Mouse (Mus musculus) ovary, postnatal 36 days (tissue): ENCODE data around the gene Tenm4.

ENCODE experiments used
- DNase-seq: peaks from one replicate; pipeline ENCODE4 v3.0.0; 2022; ENCODE audit warnings: low spot score, mixed read lengths

The Tenm4 gene

DNA sequence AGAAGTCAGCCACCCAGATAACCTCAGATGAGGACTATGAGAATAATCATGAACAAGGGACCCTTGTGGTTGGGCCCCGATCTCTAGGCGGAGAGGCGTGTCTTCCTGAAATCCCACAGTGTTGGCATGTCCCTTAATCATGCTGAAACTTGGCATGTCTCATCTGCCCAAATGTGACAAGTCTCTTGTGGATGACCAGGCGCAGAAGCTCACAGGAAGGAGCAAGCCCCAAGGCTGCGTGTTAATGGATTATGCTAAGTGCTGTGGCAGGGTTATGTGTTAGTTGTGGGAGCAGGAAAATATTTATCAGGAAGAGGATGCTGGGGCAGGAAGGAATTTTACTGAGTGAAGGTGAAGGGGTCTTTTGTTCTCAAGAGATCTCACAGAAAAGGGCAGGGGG lies 642.0 kb downstream of the Tenm4 start:
- DNase-seq: no peak

DNA sequence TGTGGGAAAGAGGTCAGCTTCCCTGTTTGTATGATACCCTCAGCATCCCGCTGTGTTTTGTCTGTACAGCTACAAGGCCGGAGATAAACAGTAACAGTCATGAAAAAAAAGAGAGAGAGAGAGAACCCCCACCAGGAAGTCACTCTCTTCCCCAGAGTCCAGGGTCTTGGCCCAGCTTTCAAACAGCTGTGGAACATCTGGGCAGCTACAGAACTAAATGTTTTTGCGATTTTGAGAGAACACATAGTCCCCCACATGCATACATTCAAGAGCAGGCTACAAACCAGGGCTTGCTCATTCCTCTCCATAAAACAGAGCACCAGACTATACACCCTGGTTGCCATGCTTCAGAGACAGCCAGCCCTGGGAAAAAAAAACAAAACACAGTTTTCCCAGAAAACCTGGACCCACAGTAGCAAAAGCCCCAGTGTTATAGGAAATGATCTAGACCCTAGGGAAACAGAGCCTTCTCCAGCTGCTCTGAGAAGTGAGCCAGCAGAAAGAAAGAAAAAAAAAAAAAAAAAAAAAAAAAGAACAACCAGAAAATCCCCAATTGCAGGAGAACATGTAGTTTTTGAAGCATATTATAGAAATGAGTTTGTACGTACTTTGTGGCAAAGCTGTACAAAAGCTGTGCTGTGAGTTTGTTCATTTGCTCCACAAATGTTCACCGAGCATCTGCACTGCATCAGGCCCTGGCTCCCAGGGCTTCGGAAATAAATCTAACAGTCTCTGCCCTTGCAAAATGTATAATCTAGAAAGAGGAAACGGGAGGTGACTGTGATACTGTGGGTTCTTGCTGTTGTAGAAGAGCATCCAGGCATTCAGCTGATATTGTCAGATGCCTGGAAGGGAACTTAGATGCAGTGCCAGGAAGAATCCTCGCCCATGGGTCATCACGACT lies 642.7 kb downstream of the Tenm4 start:
- DNase-seq: no peak

DNA sequence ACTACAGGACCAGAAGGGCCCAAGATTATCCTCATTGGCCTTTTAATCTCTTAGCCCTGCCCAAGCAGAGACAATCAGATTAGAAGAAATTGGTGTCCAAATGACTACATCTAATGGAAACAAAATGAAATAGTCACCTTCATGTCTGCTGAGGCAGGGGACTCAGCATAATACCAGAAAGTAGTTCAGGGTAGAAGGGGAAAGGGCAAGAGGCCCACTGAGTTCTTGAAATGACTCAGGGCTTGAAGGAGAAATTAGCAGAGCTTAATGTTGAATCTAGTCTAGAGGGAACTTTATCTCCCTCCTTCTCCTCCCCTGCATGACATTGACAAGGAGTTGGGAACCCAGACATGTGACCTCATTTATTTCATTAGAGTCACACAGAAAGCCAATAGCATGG lies 643.5 kb downstream of the Tenm4 start:
- DNase-seq: no peak

DNA sequence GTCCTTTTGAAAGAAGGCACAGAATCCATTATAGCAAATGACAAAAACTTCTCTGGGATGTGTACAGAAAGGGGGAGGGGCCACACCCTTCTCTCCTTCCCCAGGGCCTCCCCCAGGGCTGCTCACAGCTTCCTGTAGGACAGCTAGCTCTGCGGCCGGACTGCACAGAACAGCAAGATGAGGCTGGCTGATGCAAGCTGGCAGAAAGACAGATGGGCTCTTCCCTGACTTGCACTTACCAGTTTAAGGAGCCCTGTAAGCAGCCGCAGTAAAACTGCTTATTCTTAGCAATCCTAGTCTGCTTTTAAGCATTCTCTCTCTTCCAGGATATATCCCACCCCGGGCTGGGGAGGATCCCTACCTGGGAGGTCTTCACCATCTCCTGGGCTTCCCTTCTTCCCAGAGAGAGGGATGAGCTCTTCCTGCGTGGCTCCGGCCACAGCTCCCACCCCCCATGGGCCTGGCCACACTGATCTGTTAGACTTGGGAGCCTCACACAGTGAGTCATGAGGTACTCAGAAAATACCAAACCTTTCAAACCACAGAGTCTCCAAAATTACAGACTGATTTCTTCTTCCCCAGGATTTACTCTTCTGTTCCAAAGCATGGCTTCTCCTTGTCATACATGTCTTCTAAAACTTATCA lies 646.1 kb downstream of the Tenm4 start:
- no peak for DNase-seq

DNA sequence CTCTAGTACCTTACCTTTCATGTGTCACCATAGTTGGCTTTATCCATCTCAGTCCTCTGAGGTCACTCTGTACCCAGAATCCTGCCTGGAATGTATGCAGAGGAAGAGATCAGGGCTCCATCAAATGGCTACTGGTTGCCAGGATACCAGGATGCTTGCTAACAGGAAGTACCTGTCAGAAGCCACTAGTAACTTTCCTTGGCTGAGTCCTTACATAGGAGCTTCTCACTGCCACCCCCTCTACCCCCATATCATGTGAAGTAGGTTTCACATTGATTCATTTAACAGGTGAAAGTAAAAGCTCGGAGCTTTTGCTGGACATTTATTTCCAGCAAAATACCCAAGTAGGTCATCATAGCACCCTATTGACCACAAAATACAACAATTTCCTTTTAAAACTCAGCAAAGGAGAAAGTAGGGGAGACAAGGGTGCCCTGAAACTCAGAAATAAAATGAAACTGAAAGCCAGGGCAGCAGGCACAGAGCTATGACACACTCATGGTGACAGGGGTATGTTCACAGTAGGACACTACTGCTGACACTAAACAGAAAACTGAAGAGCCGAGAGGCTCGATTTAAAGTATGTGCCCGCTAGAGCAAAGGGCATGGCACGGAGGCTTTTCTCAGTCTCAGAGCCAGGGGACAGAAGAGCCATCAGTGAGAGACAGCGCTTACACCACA lies 647.3 kb downstream of the Tenm4 start:
- DNase-seq: no peak

DNA sequence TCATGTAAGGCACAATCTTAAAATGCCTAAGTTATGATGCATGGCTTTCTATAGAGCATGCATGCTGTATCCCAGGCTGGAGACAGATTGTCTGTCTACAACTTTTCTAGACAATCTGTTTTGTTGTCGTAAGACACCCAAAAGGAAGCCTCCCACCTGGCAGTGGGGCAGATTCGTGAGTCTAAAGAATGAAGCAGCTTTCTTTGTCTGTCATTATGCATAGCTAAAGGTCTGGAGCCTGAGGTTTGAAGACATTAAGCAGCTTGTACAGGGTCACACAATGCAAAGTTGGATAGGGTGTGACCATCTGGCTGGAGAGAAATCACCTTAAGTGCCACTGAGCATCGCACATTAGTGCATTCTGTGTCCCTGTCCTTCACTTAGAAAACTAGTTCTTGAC lies 648.5 kb downstream of the Tenm4 start:
- DNase-seq: no peak

DNA sequence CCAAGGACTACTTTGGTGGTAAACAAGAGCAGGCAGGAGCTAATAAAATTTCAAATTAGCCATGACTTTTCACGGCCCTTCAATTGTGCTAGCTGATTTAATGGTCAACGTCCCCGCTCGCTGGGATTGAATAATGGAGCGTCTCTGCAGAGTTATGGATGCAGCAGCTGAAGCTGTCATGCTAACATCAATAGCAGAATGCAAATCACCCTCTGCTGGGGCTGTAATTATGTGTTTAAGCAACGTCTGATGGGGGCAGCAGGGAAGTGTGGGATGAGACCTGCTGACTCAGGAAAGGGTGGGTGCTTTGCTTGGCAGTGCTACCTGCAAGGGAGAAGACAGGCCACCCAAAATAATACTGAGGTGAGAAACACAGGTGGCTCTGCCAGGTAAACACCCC lies 649.3 kb downstream of the Tenm4 start:
- no peak for DNase-seq

DNA sequence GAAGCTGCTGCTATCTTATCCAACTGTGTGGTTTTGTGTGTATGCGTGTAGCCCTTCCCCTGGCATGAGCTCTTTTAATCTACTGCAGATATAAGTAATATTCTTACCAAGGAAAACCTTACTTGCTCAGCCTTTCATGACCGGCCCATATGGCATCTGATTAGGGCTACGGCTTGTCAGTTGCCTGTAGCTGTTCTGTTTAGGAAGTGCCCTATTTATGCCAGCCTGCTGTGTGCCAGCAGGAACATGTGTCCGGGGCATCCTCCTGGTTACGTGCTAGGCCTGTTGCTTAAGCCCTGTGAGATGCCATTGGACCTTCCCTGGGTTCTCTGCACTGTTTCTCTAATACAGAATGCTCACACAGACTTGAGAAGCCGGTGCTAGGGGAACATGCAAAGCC lies 655.1 kb downstream of the Tenm4 start:
- no peak for DNase-seq

DNA sequence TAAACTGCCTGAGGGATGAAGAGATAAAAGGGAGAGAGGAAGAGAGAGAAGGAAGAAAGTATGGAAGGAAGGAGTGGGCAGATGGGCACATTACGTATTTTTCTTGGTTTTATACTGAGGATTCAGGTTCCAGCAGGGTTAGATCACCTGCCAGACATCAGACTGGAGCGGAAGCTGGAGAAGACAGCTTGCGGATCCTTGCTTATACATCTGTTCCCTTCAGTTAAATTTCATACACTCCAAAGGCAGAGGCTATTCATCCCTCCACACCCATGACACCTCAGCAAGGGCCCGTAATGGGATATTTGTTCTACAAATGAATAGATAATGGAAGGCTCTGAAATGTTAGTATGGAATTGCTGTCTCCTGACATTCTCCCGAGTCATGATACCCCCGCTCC lies 655.6 kb downstream of the Tenm4 start:
- no peak for DNase-seq

DNA sequence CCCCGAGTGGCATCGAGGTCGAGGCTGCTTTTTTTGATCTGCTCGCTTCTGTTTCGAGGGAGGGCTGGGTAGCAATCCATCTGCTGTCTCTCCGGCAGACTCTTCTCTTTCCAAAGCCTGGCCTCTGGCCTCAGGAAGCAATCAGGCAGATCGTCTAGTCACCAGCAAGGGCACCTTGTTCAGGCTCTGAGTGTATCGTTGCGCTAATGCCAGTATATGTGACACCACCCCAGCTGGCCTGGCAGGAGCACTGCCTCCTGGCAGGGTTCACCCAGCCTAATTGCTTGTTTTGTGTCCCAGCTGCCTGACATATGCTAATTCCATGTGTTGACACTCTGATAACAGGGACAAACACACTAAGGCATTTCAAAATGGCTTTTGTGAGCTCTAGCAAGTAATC lies 661.5 kb downstream of the Tenm4 start:
- DNase-seq: no peak

DNA sequence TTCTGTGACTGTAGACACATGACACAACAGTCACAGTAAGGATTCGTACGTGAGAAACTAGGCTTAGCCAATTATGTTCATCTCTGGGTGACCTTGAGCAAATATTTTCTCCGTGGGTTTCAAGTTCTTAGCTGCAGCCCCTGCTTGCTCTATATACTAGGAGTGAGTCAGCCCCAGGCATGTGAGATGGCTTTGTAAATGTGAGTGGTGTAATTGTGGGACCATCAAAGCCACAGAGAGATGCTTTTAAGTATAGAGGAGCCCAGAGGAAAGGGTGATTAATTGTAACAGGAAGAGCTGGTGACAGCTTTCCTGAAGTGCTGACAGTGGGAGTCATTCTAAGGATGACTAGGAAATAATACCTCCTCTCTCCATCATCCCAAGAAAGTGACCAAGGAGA lies 662.0 kb downstream of the Tenm4 start:
- DNase-seq: no peak

DNA sequence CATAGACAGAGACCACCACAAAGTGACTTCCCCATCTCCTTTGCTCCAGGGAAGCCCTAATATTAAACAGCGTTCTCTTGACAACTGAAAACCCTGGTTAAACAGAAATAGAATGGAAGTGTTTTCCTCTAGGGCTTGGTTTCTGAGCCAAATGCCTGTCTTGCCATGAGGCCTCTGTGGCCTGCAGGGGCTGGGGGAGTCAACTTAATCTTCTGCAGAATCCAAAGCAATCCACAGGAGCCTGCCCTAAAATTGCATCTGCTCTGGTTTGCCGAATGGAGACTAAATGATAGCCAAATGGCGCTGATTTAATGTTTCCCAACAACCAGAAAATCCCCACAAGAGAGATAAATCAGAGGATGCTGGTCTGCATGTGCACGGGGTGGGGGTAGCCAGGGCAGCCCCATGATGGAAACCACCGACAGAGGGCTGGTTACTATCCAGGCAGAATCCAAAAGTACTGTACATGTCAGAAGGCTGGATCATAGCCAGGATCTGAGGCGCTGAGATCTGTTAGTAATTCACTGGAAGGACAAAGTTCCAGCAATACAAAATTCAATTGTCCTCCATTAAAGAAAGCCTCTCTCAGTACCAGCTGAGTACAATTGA lies 663.7 kb downstream of the Tenm4 start:
- DNase-seq: no peak

DNA sequence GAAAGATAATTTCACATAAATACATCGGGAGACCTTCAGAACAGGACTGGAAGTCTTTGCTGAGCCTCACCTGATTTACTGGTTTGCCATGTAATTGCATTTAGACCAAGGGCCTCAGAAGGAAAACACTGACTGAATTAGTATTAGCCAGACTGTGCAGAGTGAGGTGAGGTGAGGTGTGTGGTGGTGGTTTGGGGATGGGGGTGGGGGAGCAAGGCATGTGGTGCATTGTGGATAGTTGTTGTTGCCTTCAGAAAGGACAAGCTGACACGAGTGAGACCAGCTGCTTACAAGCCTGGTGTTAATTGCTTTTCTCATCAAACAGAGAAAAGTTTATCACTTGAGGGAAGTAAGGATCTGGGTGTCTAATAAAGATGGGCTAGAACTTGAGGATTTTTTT lies 664.3 kb downstream of the Tenm4 start:
- no peak for DNase-seq

DNA sequence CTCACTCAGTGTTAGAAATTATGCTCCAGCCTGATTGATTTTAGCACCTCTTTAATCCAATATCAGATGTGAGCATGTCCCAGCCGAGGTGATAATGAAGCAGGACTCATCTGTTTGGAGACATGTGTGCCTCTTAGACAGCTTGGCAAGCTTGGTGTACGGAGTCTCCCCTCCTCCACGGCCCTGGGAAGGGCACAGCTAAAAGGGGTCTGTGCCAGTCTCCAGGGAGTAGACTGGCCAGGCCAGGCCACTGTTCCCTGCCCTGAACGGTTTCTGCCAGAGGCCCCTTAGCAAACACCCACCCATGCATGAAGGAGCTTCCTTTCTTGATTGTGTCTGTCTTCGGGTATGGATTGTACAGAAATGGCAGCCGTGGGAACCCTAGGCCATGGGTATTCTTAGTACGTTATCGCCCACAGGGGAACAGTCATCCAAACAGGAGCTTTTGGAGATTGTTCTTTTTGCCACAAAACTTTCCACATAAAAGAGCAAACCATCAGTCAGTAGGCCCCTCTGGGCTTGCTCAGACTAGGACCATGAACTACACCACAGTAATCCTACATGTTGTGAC lies 667.3 kb downstream of the Tenm4 start:
- DNase-seq: no peak

DNA sequence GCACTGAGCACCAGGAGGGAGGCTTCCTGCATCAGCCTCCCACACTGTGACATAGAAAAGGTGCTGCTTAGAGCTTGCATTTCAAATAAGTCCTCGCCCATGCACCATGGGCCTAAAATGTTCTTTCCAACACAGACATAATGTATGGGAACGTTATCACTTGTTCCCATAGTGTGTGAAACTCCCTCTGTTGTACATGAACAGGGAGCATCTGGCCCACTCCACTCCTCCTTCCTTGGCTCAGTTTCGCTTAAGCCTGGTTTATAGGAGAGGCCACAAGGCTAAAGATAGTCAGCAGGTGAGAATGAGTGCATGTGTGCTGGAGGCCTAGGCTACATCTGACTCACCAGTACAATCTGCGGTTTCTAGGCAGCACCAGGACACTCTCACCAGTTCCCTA lies 667.9 kb downstream of the Tenm4 start:
- DNase-seq: no peak

DNA sequence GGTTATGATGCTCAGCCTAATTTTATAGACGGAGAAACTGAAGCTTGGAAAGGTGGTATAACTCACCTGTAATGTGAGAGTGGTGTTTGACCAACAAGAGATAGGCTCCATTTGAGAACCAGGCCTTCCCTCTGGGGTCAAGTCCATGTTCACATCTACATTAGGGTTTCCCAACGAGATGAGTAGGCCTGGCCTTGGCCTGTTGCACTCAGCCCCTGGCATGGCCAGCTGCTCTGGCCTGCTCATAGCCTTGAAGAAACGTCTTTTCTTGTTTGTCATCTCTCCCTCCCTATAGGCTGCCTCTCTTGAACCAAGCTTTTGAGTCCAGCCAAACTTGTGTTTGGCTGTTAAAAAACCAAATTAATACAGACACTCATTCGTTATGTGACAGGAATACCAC lies 668.5 kb downstream of the Tenm4 start:
- DNase-seq: no peak

DNA sequence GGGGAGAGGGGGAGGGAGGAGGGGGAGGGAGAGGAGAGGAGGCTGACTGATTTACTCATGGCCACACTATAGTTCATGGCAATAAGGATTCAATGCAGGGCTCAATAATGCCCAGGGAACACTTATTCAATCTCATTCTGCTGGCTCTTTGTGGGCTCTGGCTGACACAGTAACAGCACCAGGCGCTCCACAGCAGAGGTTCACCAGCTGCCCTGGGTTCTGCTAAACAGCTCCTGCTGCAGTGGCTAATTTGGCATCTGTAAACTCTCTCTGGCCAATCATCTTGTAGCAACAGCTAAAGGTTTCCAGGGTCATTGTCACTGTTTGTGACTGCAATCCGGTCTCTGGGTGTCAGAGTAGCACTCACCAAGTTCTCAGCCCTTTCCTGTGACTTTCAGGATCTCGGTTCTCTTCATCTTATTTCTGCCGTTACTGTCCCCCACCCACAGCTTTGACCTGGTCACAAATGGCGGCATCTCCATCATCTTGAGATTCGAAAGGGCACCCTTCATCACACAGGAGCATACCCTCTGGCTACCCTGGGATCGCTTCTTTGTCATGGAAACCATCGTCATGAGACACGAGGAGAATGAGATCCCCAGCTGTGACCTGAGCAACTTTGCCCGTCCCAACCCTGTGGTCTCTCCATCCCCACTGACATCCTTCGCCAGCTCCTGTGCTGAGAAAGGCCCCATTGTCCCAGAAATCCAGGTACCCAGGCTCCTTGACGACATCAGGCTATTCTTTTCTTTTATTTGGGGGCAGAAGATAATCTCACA lies 671.6 kb downstream of the Tenm4 start:
- DNase-seq: no peak

DNA sequence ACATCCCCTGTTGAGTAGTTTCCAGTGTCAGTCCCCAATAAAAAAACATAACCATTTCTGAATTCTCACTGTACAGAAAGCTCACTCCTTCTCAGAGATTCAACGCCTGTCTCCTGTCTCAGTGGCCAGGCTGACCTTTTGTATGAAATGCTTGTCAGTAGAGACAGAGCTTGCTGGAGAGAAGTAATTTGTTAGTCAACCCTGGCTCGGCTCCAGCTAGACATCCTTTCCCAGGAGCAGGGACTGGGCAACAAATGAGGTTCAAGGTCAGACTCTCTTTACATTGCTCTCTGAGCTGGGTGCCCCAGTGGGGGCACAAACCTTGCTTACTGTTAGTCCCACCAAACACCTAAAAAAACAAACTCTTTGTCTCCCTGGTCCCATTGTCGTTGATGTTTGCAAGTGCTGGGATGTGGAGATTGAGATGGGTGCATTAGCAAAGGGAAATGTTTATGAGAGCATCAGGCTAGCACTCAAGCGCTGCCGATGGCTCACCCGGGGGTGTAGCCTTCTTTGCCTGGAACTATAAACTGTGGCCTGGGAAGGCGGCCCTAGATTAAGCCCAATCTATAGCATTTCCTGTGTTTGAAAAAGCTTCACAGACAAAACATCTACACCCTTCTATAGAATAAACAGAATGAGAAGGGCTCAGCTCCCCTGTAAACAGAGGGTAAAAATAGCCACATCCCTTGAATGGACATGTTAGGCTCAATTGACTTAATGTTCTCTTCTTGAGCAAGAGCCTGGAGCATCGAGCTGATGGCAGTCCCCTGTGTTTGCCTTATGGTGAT lies 673.3 kb downstream of the Tenm4 start:
- no peak for DNase-seq

DNA sequence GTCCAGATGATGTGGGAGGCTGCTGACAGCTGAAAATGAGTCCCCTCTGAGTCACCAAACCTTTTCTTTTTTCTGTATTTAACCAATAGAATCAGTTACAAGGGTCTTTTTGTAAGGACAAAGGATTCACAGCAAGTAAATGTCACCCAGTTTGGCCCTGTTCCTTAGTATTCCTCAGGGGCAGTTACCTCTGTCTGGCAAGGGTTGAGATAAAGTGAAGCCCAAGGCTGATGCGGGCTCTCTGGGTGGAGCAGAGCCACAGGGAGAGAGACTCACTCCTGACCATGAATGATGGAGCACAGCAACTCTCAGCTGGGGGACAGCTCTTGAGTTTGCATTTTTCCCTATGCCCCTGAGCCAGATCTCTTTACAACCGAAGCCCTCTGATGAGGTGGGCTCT lies 681.7 kb downstream of the Tenm4 start:
- DNase-seq: peak; percentile 2

DNA sequence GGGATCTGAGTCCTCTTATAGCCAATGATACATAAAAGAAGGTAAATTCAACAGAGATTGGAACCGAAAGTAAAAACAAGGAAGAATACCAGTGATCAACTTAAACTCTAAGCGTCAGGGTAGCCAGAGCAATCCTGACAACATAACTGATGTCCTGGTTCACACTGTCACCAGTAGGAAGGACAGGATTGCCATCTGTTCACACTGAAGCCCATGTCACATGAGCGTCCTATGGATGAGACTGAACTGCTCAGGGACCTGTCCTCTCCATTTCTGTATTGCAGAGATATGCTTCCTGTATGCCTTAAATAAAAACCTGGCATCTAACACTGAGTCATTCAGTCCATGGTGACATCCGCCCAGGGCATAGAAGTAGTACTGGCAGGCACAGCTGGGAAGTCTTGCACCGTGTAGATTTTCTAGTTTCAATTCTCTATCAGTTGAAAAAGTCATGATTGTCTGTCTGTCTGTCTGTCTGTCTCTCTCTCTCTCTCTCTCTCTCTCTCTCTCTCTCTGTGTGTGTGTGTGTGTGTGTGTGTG lies 684.9 kb downstream of the Tenm4 start:
- DNase-seq: no peak
